Mouse (Mus musculus) granulocyte monocyte progenitor cell, adult 5-6 weeks (primary cell): Measurements from ENCODE around the gene Hoxc12. TPM values are rescaled to one million over a fixed set of nuclear protein-coding genes. Genes with fewer than 3 reads are reported as not detected.

Experiments used
- ATAC-seq: replicated peaks from 2 replicates; pipeline ENCODE4 v1.8.0; 2016; ENCODE audit warnings: mild to moderate bottlenecking, moderate TSS enrichment, inconsistent platforms; ENCODE audit not compliant: poor library complexity, severe bottlenecking
- total RNA-seq, 2 experiments: library from RNA; stranded (forward) in 1 of 2; stranded (reverse) in 1 of 2; fragments of 200-712, 200-1000 nt in 1 of 2; fragments of >200 nt in 1 of 2; fragmentation: Nextera tagmentation in 1 of 2; gene quantifications; 2 replicates each; pipeline ENCODE4 v1.2.3; 2014 to 2017

Hoxc12 gene
- total RNA-seq, 2 experiments from 2014 or later = not detected

DNA sequence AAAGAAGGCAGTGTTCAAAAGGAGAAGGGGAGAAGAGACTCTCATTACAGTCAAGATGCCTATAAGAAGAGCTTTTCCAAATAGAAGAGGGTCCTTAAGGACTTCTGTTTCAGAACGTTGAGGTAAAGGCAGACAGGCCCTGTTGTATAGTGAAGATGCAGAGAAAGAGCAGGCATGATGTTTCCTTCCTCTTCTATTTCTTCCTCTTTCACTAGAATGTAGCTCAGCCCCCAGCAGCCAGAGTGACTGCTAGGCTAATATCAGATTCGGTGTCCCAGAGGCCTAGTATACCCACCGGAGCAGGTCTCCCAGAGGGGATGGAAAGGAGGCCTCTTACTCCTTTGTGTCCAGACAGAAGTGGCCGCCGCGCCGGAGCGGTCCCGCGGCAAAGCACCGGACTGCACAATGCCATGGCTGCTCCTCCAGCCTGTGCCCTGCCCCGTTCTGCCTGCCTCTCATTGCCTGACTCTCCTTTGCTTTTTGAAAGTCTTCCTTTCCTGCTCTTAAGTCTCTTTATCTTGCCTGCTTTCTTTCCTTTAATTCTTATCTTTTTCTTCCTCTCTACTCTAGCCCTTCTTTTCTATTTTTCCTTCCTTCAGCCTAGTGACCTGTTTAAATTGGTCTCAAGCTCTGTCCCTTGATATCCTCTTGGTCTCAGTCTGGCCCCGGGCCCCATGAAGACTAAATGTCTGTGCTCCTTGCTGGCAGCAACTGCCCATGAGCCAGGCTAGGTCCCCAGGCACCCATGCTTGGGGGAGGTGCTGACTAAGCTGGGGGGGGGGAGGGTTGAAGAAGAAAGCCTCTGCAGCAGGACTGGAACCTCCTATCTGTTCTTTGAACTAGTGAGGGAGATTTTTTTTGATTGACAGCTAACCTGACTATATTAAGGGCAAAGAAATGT, 42.3 kb downstream of the Hoxc12 start:
- ATAC-seq = peak; percentile 36; the same call in 1 of the 2 replicates

DNA sequence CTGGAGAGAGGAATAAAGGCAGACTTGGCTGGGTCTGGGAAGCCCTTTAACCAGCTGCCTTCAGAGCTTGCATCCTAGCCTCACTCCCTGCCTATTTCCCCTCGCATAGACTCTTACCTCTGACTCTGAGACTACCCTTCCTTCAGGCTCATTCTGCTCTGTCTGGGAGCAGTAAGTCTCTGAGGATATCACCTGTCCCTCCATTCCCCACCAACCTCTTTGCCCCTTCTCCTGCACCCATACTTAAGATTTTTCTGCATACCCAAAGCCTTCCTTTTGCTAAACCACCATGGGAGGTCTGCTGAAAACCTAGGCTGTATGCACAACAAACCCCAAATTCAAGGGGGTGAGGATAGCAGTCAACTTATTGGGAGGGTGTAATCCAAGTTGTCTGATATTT, 43.4 kb downstream of the Hoxc12 start:
- no peak for ATAC-seq

DNA sequence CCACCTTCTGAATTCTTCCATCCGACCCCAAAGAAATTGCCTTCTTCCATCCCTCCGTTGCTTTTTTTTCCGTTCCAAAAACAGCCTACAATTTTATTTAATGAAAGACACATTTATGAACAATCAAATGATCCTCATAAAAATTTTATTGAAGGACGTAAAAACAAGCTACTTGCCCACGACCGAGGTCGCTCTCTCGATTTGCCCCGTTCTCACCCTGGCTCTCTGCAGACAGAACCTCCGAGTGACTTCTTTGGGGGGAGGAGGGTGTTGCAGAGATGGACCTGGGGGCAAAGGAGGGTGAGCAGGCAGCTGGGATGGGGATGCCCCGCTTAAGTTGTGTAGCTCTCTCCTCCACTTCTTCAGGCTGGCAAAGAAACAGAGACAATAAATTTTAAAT, 43.8 kb downstream of the Hoxc12 start:
- ATAC-seq = no peak

DNA sequence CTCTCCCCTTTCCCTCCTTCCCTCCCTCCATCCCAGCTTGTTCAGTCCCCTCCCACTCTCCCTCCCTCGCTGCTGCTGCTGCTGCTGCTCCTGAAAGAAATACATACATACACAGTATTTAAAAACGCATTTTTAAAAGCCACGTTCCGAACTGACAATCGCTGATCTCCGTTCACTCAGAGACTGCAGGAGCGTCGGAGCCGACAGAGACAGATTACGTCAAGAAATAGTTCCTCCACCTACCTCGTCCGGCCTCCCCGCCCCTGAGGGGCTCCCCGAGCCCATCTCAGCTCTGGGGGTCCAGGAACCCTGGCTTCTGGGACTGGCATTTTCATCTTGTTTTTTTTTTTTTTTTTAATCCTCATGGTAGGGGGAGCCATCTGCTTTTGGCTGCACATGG, 44.4 kb downstream of the Hoxc12 start:
- ATAC-seq = no peak

DNA sequence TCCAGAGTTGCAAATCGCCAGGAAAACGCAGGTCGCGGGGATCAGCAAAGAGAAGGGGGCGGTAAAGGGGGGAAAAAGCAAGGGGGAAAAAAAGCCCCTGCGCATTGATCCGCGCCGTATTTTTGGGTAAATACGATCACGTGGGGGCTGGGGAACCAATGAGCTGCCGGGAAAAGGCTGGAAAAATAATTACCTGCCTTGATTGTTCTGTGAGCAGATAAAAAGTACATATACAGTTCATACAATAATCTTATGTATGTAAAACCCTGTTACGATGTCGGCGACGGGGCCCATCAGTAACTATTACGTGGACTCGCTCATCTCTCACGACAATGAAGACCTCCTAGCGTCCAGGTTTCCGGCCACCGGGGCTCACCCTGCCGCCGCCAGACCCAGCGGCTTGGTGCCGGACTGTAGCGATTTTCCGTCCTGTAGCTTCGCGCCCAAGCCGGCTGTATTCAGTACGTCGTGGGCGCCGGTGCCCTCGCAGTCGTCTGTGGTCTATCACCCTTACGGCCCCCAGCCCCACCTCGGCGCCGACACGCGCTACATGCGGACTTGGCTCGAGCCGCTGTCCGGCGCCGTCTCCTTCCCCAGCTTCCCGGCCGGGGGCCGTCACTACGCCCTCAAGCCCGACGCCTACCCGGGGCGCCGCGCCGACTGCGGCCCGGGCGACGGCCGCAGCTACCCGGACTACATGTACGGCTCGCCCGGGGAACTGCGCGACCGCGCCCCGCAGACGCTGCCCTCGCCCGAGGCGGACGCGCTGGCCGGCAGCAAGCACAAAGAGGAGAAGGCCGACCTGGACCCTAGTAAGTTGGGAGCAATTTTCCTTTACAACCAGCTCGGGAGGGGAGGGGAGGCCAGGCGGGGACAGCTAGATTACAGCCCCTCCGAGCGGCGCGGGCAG, 45.1 kb downstream of the Hoxc12 start:
- peak; percentile 25; the same call in 1 of the 2 replicates for ATAC-seq

DNA sequence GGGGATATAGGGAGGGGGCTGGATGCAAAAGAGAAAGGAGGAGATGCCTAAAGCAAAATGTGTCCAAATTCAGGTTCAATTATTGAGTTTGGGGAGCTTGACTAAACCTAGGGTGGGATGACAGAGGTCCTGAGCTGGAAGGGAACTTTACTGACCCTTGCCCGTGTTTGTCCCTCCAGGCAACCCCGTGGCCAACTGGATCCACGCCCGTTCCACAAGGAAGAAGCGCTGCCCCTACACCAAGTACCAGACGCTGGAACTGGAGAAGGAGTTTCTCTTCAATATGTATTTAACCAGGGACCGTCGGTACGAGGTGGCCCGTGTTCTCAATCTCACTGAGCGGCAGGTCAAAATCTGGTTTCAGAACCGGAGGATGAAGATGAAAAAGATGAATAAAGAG, 47.2 kb downstream of the Hoxc12 start:
- ATAC-seq = no peak

DNA sequence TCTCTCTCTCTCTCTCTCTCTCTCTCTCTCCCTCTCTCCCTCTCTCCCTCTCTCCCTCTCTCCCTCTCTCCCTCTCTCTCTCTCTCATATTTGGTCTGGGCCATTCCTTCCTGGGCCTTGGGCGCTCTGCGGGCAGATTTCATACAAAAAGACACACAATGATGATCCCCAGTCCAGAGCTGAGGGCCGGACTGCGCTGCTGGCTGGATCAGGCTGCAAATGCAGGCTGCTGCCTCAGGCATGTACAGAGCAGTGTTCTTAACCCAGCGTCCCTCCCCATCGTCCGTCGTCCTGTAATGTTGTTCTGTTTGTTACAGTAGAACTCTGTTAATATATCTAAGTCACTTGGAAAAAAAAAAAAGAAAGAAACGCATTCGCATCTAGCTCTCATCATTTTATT, 48.0 kb downstream of the Hoxc12 start:
- no peak for ATAC-seq

DNA sequence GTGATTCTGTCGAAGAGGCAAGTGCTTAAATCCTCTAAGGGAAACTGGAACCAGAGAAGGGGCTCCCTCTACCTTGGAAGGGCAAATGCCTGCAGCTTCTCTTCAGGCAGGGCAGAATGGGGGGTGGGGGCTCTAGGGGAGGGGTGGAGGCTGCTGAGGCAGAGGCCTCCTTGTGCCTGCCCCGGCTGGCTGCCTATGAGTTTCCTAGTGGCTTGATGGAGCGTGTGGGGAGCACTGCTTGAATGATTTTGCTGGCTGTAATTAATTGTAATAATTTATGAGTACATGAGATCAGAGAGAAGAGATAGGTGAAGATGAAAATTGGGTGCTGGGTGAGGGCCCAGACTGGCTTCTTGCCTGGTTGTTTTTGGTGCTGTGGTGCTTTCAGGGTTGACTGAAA, 48.4 kb downstream of the Hoxc12 start:
- no peak for ATAC-seq

DNA sequence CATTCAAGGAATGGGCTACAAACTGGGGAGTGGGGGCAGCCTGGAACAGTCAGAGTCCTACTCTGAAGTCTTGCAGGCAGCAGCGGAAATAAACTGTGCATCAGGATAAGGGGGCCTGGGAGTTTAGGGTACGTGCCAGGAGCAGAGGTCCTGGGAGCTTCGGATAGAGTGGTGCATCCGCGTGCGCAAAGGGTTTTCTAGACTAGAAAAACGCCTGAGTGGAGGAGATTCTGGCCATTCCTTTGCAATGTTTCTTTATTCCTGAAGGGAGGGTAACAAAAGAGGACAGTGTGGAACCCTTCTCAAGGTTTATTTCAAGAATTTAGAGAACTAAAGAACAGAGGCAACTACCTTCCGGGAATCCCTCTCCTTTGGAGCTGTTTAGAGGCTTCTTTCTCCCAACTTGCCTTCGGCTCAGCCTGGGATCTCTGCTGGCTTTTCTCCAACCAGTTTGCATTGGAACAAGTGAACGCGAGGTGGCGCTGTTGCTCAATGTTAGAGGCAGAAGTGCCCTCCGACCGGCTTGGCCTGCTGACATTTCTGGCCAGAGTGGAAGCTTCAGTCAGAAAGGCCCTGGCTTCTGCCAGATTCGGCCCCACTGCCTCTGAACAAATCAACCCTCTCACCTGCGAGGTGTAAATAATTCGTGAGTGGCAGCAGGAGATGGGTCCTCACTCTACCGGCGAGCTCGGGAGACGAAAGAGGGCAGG, 50.7 kb downstream of the Hoxc12 start:
- ATAC-seq = peak; percentile 87

DNA sequence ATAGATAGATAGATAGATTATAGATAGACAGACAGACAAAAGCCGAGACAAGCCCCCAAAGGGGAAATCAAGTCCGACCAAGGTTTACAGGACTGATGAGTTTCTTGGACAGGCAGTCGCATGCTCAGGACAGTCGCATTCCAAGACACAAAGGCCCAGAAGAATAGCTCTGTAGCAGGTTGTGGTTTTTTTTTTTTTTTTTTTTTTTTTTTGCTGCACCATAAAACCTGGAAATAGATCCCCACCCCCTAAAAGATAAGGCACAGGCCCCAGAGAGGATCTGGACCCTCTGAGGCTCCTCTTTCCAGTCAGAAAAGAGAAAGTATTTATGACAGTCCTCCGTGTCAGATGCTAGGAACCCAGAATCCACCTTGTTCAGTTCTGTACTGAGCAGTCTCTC, 51.5 kb downstream of the Hoxc12 start:
- no peak for ATAC-seq

Other genes starting within 250 kb of the Hoxc12 start
- gene Calcoco1, start 214.6 kb upstream of the Hoxc12 start, total RNA-seq (2014; fragmentation: Nextera tagmentation) = 10.8 and 19.3 TPM in 2 replicates
- 5.1 and 12.2 TPM in 2 replicates for gene Calcoco1, start 214.6 kb upstream of the Hoxc12 start, total RNA-seq (2017)
- gene Hoxc13, start 15.7 kb upstream of the Hoxc12 start, total RNA-seq (2014; fragmentation: Nextera tagmentation) = not detected in 2 replicates
- not detected in 2 replicates for gene Hoxc13, start 15.7 kb upstream of the Hoxc12 start, total RNA-seq (2017)
- not detected in 2 replicates for gene Hoxc11, start 17.7 kb downstream of the Hoxc12 start, total RNA-seq (2014; fragmentation: Nextera tagmentation)
- not detected in 2 replicates for gene Hoxc11, start 17.7 kb downstream of the Hoxc12 start, total RNA-seq (2017)
- not detected in 2 replicates for gene Hoxc10, start 30.0 kb downstream of the Hoxc12 start, total RNA-seq (2014; fragmentation: Nextera tagmentation)
- not detected in 2 replicates for gene Hoxc10, start 30.0 kb downstream of the Hoxc12 start, total RNA-seq (2017)
- not detected in 2 replicates for gene Hoxc5, start 30.7 kb downstream of the Hoxc12 start, total RNA-seq (2014; fragmentation: Nextera tagmentation)
- not detected in 2 replicates for gene Hoxc5, start 30.7 kb downstream of the Hoxc12 start, total RNA-seq (2017)
- not detected in 2 replicates for gene Hoxc9, start 39.7 kb downstream of the Hoxc12 start, total RNA-seq (2014; fragmentation: Nextera tagmentation)
- not detected in 2 replicates for gene Hoxc9, start 39.7 kb downstream of the Hoxc12 start, total RNA-seq (2017)
- not detected in 2 replicates for gene Hoxc8, start 53.9 kb downstream of the Hoxc12 start, total RNA-seq (2014; fragmentation: Nextera tagmentation)
- gene Hoxc8, start 53.9 kb downstream of the Hoxc12 start, total RNA-seq (2017) = not detected in 2 replicates
- not detected in 2 replicates for gene Hoxc6, start 61.5 kb downstream of the Hoxc12 start, total RNA-seq (2014; fragmentation: Nextera tagmentation)
- gene Hoxc6, start 61.5 kb downstream of the Hoxc12 start, total RNA-seq (2017) = not detected in 2 replicates
- not detected in 2 replicates for gene Hoxc4, start 82.2 kb downstream of the Hoxc12 start, total RNA-seq (2014; fragmentation: Nextera tagmentation)
- gene Hoxc4, start 82.2 kb downstream of the Hoxc12 start, total RNA-seq (2017) = not detected in 2 replicates
- 3.3 and 4.7 TPM in 2 replicates for gene Smug1, start 230.3 kb downstream of the Hoxc12 start, total RNA-seq (2014; fragmentation: Nextera tagmentation)
- 1.8 and 4.0 TPM in 2 replicates for gene Smug1, start 230.3 kb downstream of the Hoxc12 start, total RNA-seq (2017)